Mouse (Mus musculus): ENCODE measurements at regions not wholly inside any gene's neighbourhood (a gene's known extent, or its start where the extent isn't known, plus 50 kb on each side); places are given as distances from the start of the nearest gene placed in this dataset.

- H3K9ac ChIP-seq (ENCODE audit: insufficient read depth, low read depth, low read length, poor library complexity, severe bottlenecking): no peak overlapping the region
- no peaks in the 10 kb centered on the region for H3K4me1 ChIP-seq (ENCODE audit: control insufficient read depth in 2 of 2, insufficient read depth in 2 of 2, low read length in 2 of 2, poor library complexity in 1 of 2)
- in situ Hi-C loops (cut with MboI; ENCODE audit: low sequenced_read_pairs in 2 of 2, unreplicated experiment in 2 of 2): loop anchor here (25.0 kb wide), 2 partner anchors 287 to 637 kb away; partner anchors contain the start of gene Prmt5 (in 1 of the 2)
- no peak overlapping the region for H3K4me3 ChIP-seq (ENCODE audit: insufficient read depth in 1 of 2, low read depth in 1 of 2, low read length in 2 of 2, poor library complexity in 1 of 2, severe bottlenecking in 1 of 2)
- H3K27ac ChIP-seq (ENCODE audit: insufficient read depth, low read depth, low read length, poor library complexity, severe bottlenecking): no peak overlapping the region
- no peaks in the 10 kb centered on the region for H3K36me3 ChIP-seq (ENCODE audit: control insufficient read depth, insufficient read depth, low read length, poor library complexity, severe bottlenecking)
- H3K9me3 ChIP-seq (ENCODE audit: control insufficient read depth, insufficient read depth, low read depth, low read length): no peaks in the 10 kb centered on the region
- no peak for TF ChIP-seq ZC3H11A (IDR thresholded peaks at IDR 0.05; ENCODE audit: borderline replicate concordance, low read depth, low read length)
- TF ChIP-seq MAFK (IDR thresholded peaks at IDR 0.05; ENCODE audit: insufficient read depth, low read depth, low read length): no peak
- TF ChIP-seq ZNF384 (IDR thresholded peaks at IDR 0.05; ENCODE audit: low read depth, low read length): no peak
- no peak for TF ChIP-seq HCFC1 (IDR thresholded peaks at IDR 0.05; ENCODE audit: borderline replicate concordance, insufficient read depth, low read length)
- TF ChIP-seq CHD2 (IDR thresholded peaks at IDR 0.05; ENCODE audit: low read depth, low read length): no peak
- DNase-seq (ENCODE audit: low read depth, low spot score): no peak
Observed at GRCm38 (mm10) chr14:53875736-53876135, 378.2 kb downstream of the Dad1 start.

- Histone ChIP-seq H3K9ac (ENCODE audit: insufficient read depth, low read depth, low read length, poor library complexity, severe bottlenecking) (no peak overlapping the region), H3K4me1 (ENCODE audit: control insufficient read depth in 2 of 2, insufficient read depth in 2 of 2, low read length in 2 of 2, poor library complexity in 1 of 2) (no peaks in the 10 kb centered on the region), H3K4me3 (ENCODE audit: insufficient read depth in 1 of 2, low read depth in 1 of 2, low read length in 2 of 2, poor library complexity in 1 of 2, severe bottlenecking in 1 of 2) (no peak overlapping the region), H3K27ac (ENCODE audit: insufficient read depth, low read depth, low read length, poor library complexity, severe bottlenecking) (no peak overlapping the region), H3K9me3 (ENCODE audit: control insufficient read depth, insufficient read depth, low read depth, low read length) (no peaks in the 10 kb centered on the region), H3K36me3 (ENCODE audit: control insufficient read depth, insufficient read depth, low read length, poor library complexity, severe bottlenecking) (no peaks in the 10 kb centered on the region)
- in situ Hi-C loops (cut with MboI; ENCODE audit: low sequenced_read_pairs in 2 of 2, unreplicated experiment in 2 of 2): no loop called here
- DNase-seq (ENCODE audit: low read depth, low spot score): no peak
- TF ChIP-seq CHD2 (IDR thresholded peaks at IDR 0.05; ENCODE audit: low read depth, low read length): no peak
- TF ChIP-seq ZNF384 (IDR thresholded peaks at IDR 0.05; ENCODE audit: low read depth, low read length): no peak
Observed at GRCm38 (mm10) chr14:53847049-53847448, 406.9 kb downstream of the Dad1 start.

- Histone ChIP-seq H3K9ac (ENCODE audit: insufficient read depth, low read depth, low read length, poor library complexity, severe bottlenecking) (no peak overlapping the region), H3K36me3 (ENCODE audit: control insufficient read depth, insufficient read depth, low read length, poor library complexity, severe bottlenecking) (no peaks in the 10 kb centered on the region), H3K27ac (ENCODE audit: insufficient read depth, low read depth, low read length, poor library complexity, severe bottlenecking) (no peak overlapping the region), H3K4me1 (ENCODE audit: control insufficient read depth in 2 of 2, insufficient read depth in 2 of 2, low read length in 2 of 2, poor library complexity in 1 of 2) (no peaks in the 10 kb centered on the region), H3K9me3 (ENCODE audit: control insufficient read depth, insufficient read depth, low read depth, low read length) (no peaks in the 10 kb centered on the region), H3K4me3 (ENCODE audit: insufficient read depth in 1 of 2, low read depth in 1 of 2, low read length in 2 of 2, poor library complexity in 1 of 2, severe bottlenecking in 1 of 2) (no peak overlapping the region)
- no peak for DNase-seq (ENCODE audit: low read depth, low spot score)
- TF ChIP-seq HCFC1 (IDR thresholded peaks at IDR 0.05; ENCODE audit: borderline replicate concordance, insufficient read depth, low read length) (no peak), MAFK (IDR thresholded peaks at IDR 0.05; ENCODE audit: insufficient read depth, low read depth, low read length) (no peak), ZNF384 (IDR thresholded peaks at IDR 0.05; ENCODE audit: low read depth, low read length) (no peak)
- in situ Hi-C loops (cut with MboI; ENCODE audit: low sequenced_read_pairs in 2 of 2, unreplicated experiment in 2 of 2): no loop called here
Observed at GRCm38 (mm10) chr14:53845646-53846045, 408.3 kb downstream of the Dad1 start.

GRCm38 (mm10) chr14:53832553-53832952 lies 421.4 kb downstream of the Dad1 start:
- no peak for TF ChIP-seq MAFK (IDR thresholded peaks at IDR 0.05; ENCODE audit: insufficient read depth, low read depth, low read length)
- no peak for TF ChIP-seq ZC3H11A (IDR thresholded peaks at IDR 0.05; ENCODE audit: borderline replicate concordance, low read depth, low read length)
- TF ChIP-seq ZNF384 (IDR thresholded peaks at IDR 0.05; ENCODE audit: low read depth, low read length): no peak
- no peak for TF ChIP-seq CHD2 (IDR thresholded peaks at IDR 0.05; ENCODE audit: low read depth, low read length)
- no peak for TF ChIP-seq HCFC1 (IDR thresholded peaks at IDR 0.05; ENCODE audit: borderline replicate concordance, insufficient read depth, low read length)
- Histone ChIP-seq H3K4me1 (ENCODE audit: control insufficient read depth in 2 of 2, insufficient read depth in 2 of 2, low read length in 2 of 2, poor library complexity in 1 of 2) (peaks cover 0 to 4% of the 10 kb centered on the region in 2 experiments; a peak in 1 of 4 replicates), H3K36me3 (ENCODE audit: control insufficient read depth, insufficient read depth, low read length, poor library complexity, severe bottlenecking) (no peaks in the 10 kb centered on the region), H3K4me3 (ENCODE audit: insufficient read depth in 1 of 2, low read depth in 1 of 2, low read length in 2 of 2, poor library complexity in 1 of 2, severe bottlenecking in 1 of 2) (peak overlapping the region; percentile 65 to 74), H3K9ac (ENCODE audit: insufficient read depth, low read depth, low read length, poor library complexity, severe bottlenecking) (peak overlapping the region; percentile 83), H3K9me3 (ENCODE audit: control insufficient read depth, insufficient read depth, low read depth, low read length) (no peaks in the 10 kb centered on the region), H3K27ac (ENCODE audit: insufficient read depth, low read depth, low read length, poor library complexity, severe bottlenecking) (no peak overlapping the region; the same call in 1 of the 2 replicates)
- in situ Hi-C loops (cut with MboI; ENCODE audit: low sequenced_read_pairs in 2 of 2, unreplicated experiment in 2 of 2): no loop called here
- DNase-seq (ENCODE audit: low read depth, low spot score): no peak

- H3K4me1 ChIP-seq (ENCODE audit: control insufficient read depth in 2 of 2, insufficient read depth in 2 of 2, low read length in 2 of 2, poor library complexity in 1 of 2): peaks cover 0 to 4% of the 10 kb centered on the region in 2 experiments; a peak in 1 of 4 replicates
- no peaks in the 10 kb centered on the region for H3K36me3 ChIP-seq (ENCODE audit: control insufficient read depth, insufficient read depth, low read length, poor library complexity, severe bottlenecking)
- TF ChIP-seq ZNF384 (IDR thresholded peaks at IDR 0.05; ENCODE audit: low read depth, low read length): no peak
- no peaks in the 10 kb centered on the region for H3K9me3 ChIP-seq (ENCODE audit: control insufficient read depth, insufficient read depth, low read depth, low read length)
- in situ Hi-C loops (cut with MboI; ENCODE audit: low sequenced_read_pairs in 2 of 2, unreplicated experiment in 2 of 2): no loop called here
- no peak overlapping the region; the same call in 1 of the 2 replicates for H3K27ac ChIP-seq (ENCODE audit: insufficient read depth, low read depth, low read length, poor library complexity, severe bottlenecking)
- DNase-seq (ENCODE audit: low read depth, low spot score): no peak
- peak overlapping the region; percentile 31; the same call in 1 of the 2 replicates for H3K9ac ChIP-seq (ENCODE audit: insufficient read depth, low read depth, low read length, poor library complexity, severe bottlenecking)
- H3K4me3 ChIP-seq (ENCODE audit: insufficient read depth in 1 of 2, low read depth in 1 of 2, low read length in 2 of 2, poor library complexity in 1 of 2, severe bottlenecking in 1 of 2): peak overlapping the region; percentile 24 to 65; a peak in 1 of 4 replicates
Observed at GRCm38 (mm10) chr14:53831651-53832050, 422.3 kb downstream of the Dad1 start.

Data from ES-E14 (cell line).